Mouse (Mus musculus): ENCODE measurements around the gene Nt5c3. TPM values are rescaled to one million over a fixed set of nuclear protein-coding genes. Genes with fewer than 3 reads are reported as not detected.
"Not testable (repeated sequence)": the region's sequence is repeated elsewhere in the genome, so short reads cannot be mapped to it uniquely, and the experiment has no call there.

The Nt5c3 gene
- polyA plus RNA-seq, 1 experiment from 2014 or later: 159 TPM

- no peak; the same call in 1 of the 2 replicates for ATAC-seq (replicated peaks)
- Histone ChIP-seq H3K9me3 (no peaks in the 10 kb centered on the region), H3K4me1 (peaks cover 24% of the 10 kb centered on the region), H3K27ac (replicated peaks) (no peak overlapping the region), H3K27me3 (no peaks in the 10 kb centered on the region), H3K4me2 (replicated peaks) (no peak overlapping the region), H3K9ac (replicated peaks) (no peak overlapping the region), H3K36me3 (no peaks in the 10 kb centered on the region), H3K4me3 (no peak overlapping the region)
- 73% methylated on average over 7 of the region's 7 CpGs for WGBS
Measured at GRCm38 (mm10) chr6:56902606-56903520, 20.9 kb downstream of the Nt5c3 start.

- Histone ChIP-seq H3K36me3 (no peaks in the 10 kb centered on the region), H3K9ac (replicated peaks) (no peak overlapping the region), H3K27ac (replicated peaks) (no peak overlapping the region), H3K4me2 (replicated peaks) (no peak overlapping the region), H3K27me3 (no peaks in the 10 kb centered on the region), H3K4me3 (no peak overlapping the region), H3K9me3 (no peaks in the 10 kb centered on the region), H3K4me1 (peaks cover 24% of the 10 kb centered on the region)
- ATAC-seq (replicated peaks): no peak
- WGBS: 36% methylated on average over 12 of the region's 12 CpGs
Measured at GRCm38 (mm10) chr6:56901824-56902386, 21.8 kb downstream of the Nt5c3 start.

GRCm38 (mm10) chr6:56901336-56901735 is 22.4 kb downstream of the Nt5c3 start:
- no peak overlapping the region for H3K4me3 ChIP-seq
- no peak overlapping the region for H3K9ac ChIP-seq (replicated peaks)
- H3K36me3 ChIP-seq: no peaks in the 10 kb centered on the region
- H3K27me3 ChIP-seq: no peaks in the 10 kb centered on the region
- H3K27ac ChIP-seq (replicated peaks): no peak overlapping the region
- 77% methylated on average over 3 of the region's 3 CpGs for WGBS
- peaks cover 24% of the 10 kb centered on the region for H3K4me1 ChIP-seq
- no peaks in the 10 kb centered on the region for H3K9me3 ChIP-seq
- ATAC-seq (replicated peaks): no peak
- H3K4me2 ChIP-seq (replicated peaks): no peak overlapping the region

DNA sequence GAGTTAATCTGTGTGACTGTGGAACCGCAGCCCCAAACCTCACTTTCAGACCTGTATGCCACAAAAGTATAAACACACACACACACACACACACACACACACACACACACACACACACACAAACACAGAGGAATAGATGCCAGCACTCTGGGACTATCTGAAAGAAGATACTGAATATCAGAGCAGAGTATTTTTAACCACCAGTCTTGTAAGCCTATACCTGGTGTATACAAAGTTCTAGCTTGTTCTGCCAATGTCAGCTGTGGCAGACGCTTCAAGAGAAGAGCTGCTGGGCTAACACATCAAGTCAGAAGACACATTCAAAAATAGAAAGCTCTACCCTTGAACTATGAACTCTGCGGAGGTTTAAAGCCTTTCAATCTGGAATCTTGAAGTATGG is 24.1 kb downstream of the Nt5c3 start:
- Histone ChIP-seq H3K36me3 (no peaks in the 10 kb centered on the region), H3K9me3 (no peaks in the 10 kb centered on the region), H3K27ac (replicated peaks) (no peak overlapping the region), H3K4me1 (peaks cover 22% of the 10 kb centered on the region), H3K4me2 (replicated peaks) (no peak overlapping the region), H3K4me3 (no peak overlapping the region), H3K9ac (replicated peaks) (no peak overlapping the region), H3K27me3 (no peaks in the 10 kb centered on the region)
- ATAC-seq (replicated peaks): no peak
- 95% methylated on average over 3 of the region's 3 CpGs for WGBS

- ATAC-seq (replicated peaks): no peak
- H3K27ac ChIP-seq (replicated peaks): no peak overlapping the region
- peaks cover 47% of the 10 kb centered on the region for H3K36me3 ChIP-seq
- no peaks in the 10 kb centered on the region for H3K4me1 ChIP-seq
- no peak overlapping the region for H3K4me3 ChIP-seq
- no peaks in the 10 kb centered on the region for H3K27me3 ChIP-seq
- H3K9me3 ChIP-seq: no peaks in the 10 kb centered on the region
- WGBS: 94% methylated on average over 2 of the region's 2 CpGs
- no peak overlapping the region for H3K9ac ChIP-seq (replicated peaks)
- no peak overlapping the region for H3K4me2 ChIP-seq (replicated peaks)
Measured at GRCm38 (mm10) chr6:56890762-56891161, 33.0 kb downstream of the Nt5c3 start.

- H3K27me3 ChIP-seq: no peaks in the 10 kb centered on the region
- no peaks in the 10 kb centered on the region for H3K9me3 ChIP-seq
- 87% methylated on average over 6 of the region's 6 CpGs for WGBS
- peaks cover 59% of the 10 kb centered on the region for H3K36me3 ChIP-seq
- no peak overlapping the region for H3K4me3 ChIP-seq
- H3K4me1 ChIP-seq: no peaks in the 10 kb centered on the region
- H3K27ac ChIP-seq (replicated peaks): no peak overlapping the region
- no peak for ATAC-seq (replicated peaks)
- H3K4me2 ChIP-seq (replicated peaks): no peak overlapping the region
- no peak overlapping the region for H3K9ac ChIP-seq (replicated peaks)
Measured at GRCm38 (mm10) chr6:56888561-56888960, 35.2 kb downstream of the Nt5c3 start.

DNA sequence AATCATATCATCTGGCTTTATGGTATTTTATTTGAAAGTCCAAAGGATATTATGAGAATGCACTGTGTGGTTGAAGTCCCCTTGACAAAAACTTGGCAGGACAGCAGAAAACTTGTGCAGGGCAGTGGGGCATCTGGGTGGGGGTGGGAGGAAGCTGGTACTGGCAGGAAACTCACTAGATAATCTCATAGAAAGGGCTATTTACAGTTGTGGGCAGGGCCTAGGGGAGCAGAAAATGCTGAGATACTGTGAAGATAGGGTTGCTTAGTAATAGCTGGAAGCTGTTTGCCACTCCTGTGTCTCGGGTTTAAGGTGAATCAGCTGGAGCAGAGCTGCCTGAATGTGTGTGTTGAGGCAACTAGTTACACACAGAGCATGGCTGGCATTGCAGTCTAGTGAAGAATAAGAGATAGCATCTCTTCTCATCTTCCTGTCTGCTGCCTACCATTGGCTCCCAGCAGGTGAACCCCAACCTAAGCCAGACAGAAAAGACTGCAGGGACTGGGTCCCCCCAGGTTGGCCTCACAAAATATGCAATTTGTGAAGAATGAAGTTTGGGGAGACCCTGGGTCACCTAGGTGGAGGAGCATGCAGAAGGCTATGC is 44.3 kb downstream of the Nt5c3 start:
- WGBS: 84% methylated on average over 1 of the region's 1 CpGs
- Histone ChIP-seq H3K4me3 (no peak overlapping the region), H3K36me3 (peaks cover 31% of the 10 kb centered on the region), H3K9ac (replicated peaks) (no peak overlapping the region), H3K4me1 (no peaks in the 10 kb centered on the region), H3K9me3 (no peaks in the 10 kb centered on the region), H3K27ac (replicated peaks) (no peak overlapping the region), H3K4me2 (replicated peaks) (no peak overlapping the region), H3K27me3 (no peaks in the 10 kb centered on the region)
- no peak for ATAC-seq (replicated peaks)

DNA sequence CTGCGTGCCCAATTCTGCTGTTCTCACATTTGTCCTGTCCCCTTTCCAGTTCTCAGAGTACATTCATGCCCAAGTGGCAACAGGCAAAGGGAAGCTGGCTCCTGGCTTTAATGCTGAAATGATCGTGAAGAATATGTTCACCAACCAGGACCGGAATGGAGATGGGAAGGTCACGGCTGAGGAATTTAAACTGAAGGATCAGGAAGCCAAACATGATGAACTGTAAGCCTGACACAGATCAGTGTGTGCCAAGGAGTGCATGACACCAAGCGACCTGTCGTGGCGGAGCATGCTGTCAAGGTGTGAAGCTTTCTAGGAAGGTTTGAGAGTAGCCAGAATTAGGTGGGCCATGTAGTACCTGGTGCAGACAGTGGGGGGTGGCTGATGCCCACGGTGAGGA is 45.7 kb downstream of the Nt5c3 start:
- H3K4me1 ChIP-seq: no peaks in the 10 kb centered on the region
- ATAC-seq (replicated peaks): no peak
- no peak overlapping the region for H3K4me2 ChIP-seq (replicated peaks)
- no peaks in the 10 kb centered on the region for H3K9me3 ChIP-seq
- H3K36me3 ChIP-seq: peaks cover 21% of the 10 kb centered on the region; the same call in 1 of the 2 replicates
- no peak overlapping the region for H3K27ac ChIP-seq (replicated peaks)
- WGBS: 94% methylated on average over 8 of the region's 8 CpGs
- H3K4me3 ChIP-seq: no peak overlapping the region
- no peak overlapping the region for H3K9ac ChIP-seq (replicated peaks)
- no peaks in the 10 kb centered on the region for H3K27me3 ChIP-seq

- Histone ChIP-seq H3K36me3 (peaks cover 11% of the 10 kb centered on the region; the same call in 1 of the 2 replicates), H3K9ac (replicated peaks) (no peak overlapping the region), H3K27ac (replicated peaks) (no peak overlapping the region), H3K4me1 (no peaks in the 10 kb centered on the region), H3K4me3 (no peak overlapping the region), H3K4me2 (replicated peaks) (no peak overlapping the region), H3K9me3 (no peaks in the 10 kb centered on the region), H3K27me3 (no peaks in the 10 kb centered on the region)
- no peak for ATAC-seq (replicated peaks)
- 88% methylated on average over 4 of the region's 4 CpGs for WGBS
Measured at GRCm38 (mm10) chr6:56876870-56877269, 46.9 kb downstream of the Nt5c3 start.

DNA sequence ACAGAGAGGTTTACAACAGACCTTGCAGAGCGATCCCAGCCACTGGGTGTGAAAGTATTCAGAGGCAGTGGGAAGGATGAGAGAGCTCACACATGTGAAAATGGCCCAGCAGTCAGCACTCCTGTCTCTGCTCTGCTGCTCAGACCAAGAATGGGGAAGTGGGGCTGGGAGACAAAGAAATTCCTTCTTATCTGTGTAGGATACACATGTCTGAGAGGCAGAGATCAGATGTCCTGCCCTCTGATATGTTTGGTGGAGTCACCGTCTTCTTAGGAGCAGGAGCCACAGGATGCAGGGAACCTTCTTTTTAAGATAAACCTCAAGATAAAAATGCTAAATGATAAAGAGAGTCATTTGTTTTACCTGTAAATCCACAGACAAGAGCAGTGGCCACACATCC is 53.7 kb downstream of the Nt5c3 start:
- H3K27me3 ChIP-seq: no peaks in the 10 kb centered on the region
- no peak overlapping the region for H3K27ac ChIP-seq (replicated peaks)
- H3K36me3 ChIP-seq: no peaks in the 10 kb centered on the region
- H3K4me2 ChIP-seq (replicated peaks): no peak overlapping the region
- 90% methylated on average over 2 of the region's 2 CpGs for WGBS
- H3K4me3 ChIP-seq: no peak overlapping the region
- no peaks in the 10 kb centered on the region for H3K9me3 ChIP-seq
- H3K4me1 ChIP-seq: no peaks in the 10 kb centered on the region
- no peak for ATAC-seq (replicated peaks)
- H3K9ac ChIP-seq (replicated peaks): no peak overlapping the region

DNA sequence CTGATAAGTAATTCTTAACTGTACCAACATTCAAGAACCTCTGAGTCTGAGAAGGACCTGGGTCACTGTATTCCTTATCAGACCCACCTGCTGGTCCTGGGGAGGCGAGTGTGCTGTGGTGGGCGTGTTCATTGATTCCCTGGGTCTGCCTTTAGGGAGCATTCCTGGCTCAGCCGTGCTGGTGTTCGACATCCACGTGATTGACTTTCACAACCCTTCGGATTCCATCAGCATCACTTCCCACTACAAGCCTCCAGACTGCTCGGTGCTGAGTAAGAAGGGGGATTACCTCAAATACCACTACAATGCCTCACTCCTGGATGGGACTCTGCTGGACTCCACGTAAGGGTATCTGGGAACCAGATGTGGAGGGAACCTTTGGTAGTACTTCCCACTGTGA is 55.2 kb downstream of the Nt5c3 start:
- Histone ChIP-seq H3K9me3 (no peaks in the 10 kb centered on the region), H3K9ac (replicated peaks) (no peak overlapping the region), H3K27ac (replicated peaks) (no peak overlapping the region), H3K27me3 (no peaks in the 10 kb centered on the region), H3K4me2 (replicated peaks) (no peak overlapping the region), H3K36me3 (no peaks in the 10 kb centered on the region), H3K4me1 (no peaks in the 10 kb centered on the region), H3K4me3 (no peak overlapping the region)
- WGBS: 75% methylated on average over 8 of the region's 8 CpGs
- no peak for ATAC-seq (replicated peaks)

DNA sequence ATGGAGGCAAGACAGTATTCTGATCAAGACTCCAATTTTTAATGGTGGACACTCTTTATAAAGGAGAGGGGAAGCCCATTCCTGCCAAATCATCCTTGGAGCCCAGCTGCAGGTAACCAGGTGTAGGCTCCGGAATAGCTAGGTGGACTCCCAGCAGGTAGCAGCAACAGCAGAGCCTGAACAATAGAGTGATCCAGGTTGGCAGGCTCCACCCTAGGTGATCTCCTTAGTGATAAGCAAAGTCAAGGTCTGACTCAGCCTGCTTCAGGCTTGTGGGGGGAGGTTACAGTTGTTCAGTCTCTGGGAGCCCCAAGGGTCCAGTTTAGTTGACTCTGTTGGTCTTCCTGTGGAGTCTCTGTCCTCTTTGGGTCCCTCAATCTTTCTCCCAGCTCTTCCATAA is 56.8 kb downstream of the Nt5c3 start:
- not testable (repeated sequence) for H3K9ac ChIP-seq (replicated peaks); H3K36me3 ChIP-seq; H3K27ac ChIP-seq (replicated peaks); H3K27me3 ChIP-seq; H3K4me3 ChIP-seq; H3K4me1 ChIP-seq; H3K4me2 ChIP-seq (replicated peaks); H3K9me3 ChIP-seq; ATAC-seq (replicated peaks)
- 95% methylated on average over 1 of the region's 1 CpGs for WGBS

Data from forebrain, embryonic 15.5 days (tissue).